Mouse (Mus musculus) intestine, embryonic 15.5 days (tissue): ENCODE results near the gene Btbd3. TPM values are rescaled to one million over a fixed set of nuclear protein-coding genes. Genes with fewer than 3 reads are reported as not detected.

Experiments
- ATAC-seq: fragments of 200-750 bp; cut with Nextera tagmentation; 2 replicates; pipeline ENCODE4 v1.8.0; 2017; ENCODE audit warnings: moderate TSS enrichment, moderate library complexity
- H3K27ac ChIP-seq: fragments of 300-500 bp; sonication (generic); 2 replicates; pipeline ENCODE4 v1.5.1; 2015; ENCODE audit warnings: mild to moderate bottlenecking, inconsistent platforms
- H3K27me3 ChIP-seq: fragments of 300-500 bp; sonication (generic); replicated peaks from 2 replicates; pipeline ENCODE4 v1.6.1; 2015; ENCODE audit warnings: inconsistent platforms
- H3K36me3 ChIP-seq: fragments of 300-500 bp; sonication (generic); 2 replicates; pipeline ENCODE4 v1.6.1; 2015; ENCODE audit warnings: inconsistent platforms
- H3K4me1 ChIP-seq: fragments of 300-500 bp; sonication (generic); replicated peaks from 2 replicates; pipeline ENCODE4 v1.6.1; 2015; ENCODE audit warnings: inconsistent platforms
- H3K4me2 ChIP-seq: fragments of 300-500 bp; sonication (generic); replicated peaks from 2 replicates; pipeline ENCODE4 v1.6.1; 2015; ENCODE audit warnings: mild to moderate bottlenecking, inconsistent platforms
- H3K4me3 ChIP-seq: fragments of 300-500 bp; sonication (generic); replicated peaks from 2 replicates; pipeline ENCODE4 v1.5.1; 2015; ENCODE audit warnings: inconsistent platforms
- H3K9ac ChIP-seq: fragments of 300-500 bp; sonication (generic); 2 replicates; pipeline ENCODE4 v1.6.1; 2015; ENCODE audit warnings: inconsistent platforms
- H3K9me3 ChIP-seq: fragments of 300-500 bp; sonication (generic); 2 replicates; pipeline ENCODE4 v1.6.1; 2016; ENCODE audit warnings: inconsistent platforms
- WGBS: fragments of 180-500 bp; shearing (Covaris S2); methylation state at CpG from one replicate; pipeline ENCODE4 v1.1.7; 2015; 5-methylcytosine and 5-hydroxymethylcytosine counted together
- polyA plus RNA-seq: library from polyadenylated mRNA; unstranded; fragments of >200 nt; fragmentation: Nextera tagmentation; extraction: Ambion mirVana; gene quantifications from 2 replicates; pipeline ENCODE4 v1.2.1, GENCODE M21; 2015

Btbd3 gene
- polyA plus RNA-seq, 1 experiment from 2014 or later: 21.6 TPM

DNA sequence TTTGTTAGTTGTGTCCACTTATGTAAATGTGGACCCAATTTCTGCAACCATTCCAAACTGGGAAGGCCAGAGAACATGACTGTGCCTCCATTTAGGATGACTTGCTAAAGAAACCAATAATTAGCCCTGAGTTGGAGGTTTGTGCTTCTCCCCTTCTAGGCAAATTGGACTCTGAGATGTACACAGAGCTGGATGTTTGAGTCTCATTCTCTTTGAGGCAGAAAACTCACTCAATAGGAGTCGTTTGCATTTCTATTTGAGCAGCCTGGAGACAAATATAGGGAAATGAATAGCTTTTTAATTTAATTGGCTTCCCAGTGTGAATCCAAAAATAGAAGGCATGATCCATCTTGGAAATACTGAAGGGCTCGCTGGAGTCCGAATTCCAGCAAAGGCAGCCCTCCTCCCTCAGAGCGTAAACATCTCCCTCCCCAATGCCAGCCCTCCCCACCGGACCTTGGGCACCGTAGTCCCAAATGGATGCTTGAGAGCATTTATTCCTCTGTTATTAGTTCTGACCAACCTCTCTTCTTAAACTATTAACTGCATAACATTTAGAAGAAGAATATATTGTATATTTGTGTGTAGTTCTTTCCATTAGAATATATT lies 81.6 kb downstream of the Btbd3 start:
- Histone ChIP-seq H3K4me3 (no peak overlapping the region), H3K27me3 (no peaks in the 10 kb centered on the region), H3K4me2 (no peak overlapping the region), H3K9me3 (no peaks in the 10 kb centered on the region), H3K27ac (no peak overlapping the region), H3K36me3 (no peaks in the 10 kb centered on the region), H3K4me1 (no peaks in the 10 kb centered on the region), H3K9ac (no peak overlapping the region)
- WGBS: 71% methylated on average over 6 of the region's 6 CpGs
- no peak for ATAC-seq

GRCm38 (mm10) chr2:138338524-138338923 lies 82.2 kb downstream of the Btbd3 start:
- Histone ChIP-seq H3K4me3 (no peak overlapping the region), H3K27me3 (no peaks in the 10 kb centered on the region), H3K9me3 (no peaks in the 10 kb centered on the region), H3K27ac (no peak overlapping the region), H3K4me1 (no peaks in the 10 kb centered on the region), H3K4me2 (no peak overlapping the region), H3K9ac (no peak overlapping the region), H3K36me3 (no peaks in the 10 kb centered on the region)
- ATAC-seq: no peak
- 56% methylated on average over 1 of the region's 1 CpGs for WGBS

GRCm38 (mm10) chr2:138355366-138355765 lies 99.0 kb downstream of the Btbd3 start:
- 77% methylated on average over 3 of the region's 3 CpGs for WGBS
- Histone ChIP-seq H3K27me3 (no peaks in the 10 kb centered on the region), H3K4me1 (no peaks in the 10 kb centered on the region), H3K4me2 (no peak overlapping the region), H3K9ac (no peak overlapping the region), H3K36me3 (no peaks in the 10 kb centered on the region), H3K27ac (no peak overlapping the region), H3K9me3 (no peaks in the 10 kb centered on the region), H3K4me3 (no peak overlapping the region)
- no peak for ATAC-seq

DNA sequence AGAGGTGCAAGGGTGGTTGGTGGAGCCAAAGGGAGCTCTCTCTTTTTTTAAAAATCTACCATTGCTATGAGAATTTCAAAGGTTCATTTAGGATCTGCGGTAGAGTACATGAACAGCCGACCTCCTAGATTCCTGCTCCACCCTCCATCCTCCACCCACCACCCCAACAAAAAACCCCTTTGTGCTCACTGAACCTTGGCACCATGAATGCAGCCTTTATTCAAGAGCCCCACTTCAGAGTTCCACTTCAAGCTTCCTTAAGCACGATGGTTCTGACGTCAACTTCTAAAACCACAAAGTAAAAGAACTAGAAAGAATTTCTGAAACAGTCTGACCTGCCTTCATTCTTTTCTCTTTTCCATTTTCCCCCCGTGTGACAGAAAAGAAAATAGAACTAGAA lies 106.1 kb downstream of the Btbd3 start:
- Histone ChIP-seq H3K4me3 (no peak overlapping the region), H3K36me3 (no peaks in the 10 kb centered on the region), H3K27me3 (no peaks in the 10 kb centered on the region), H3K4me2 (no peak overlapping the region), H3K27ac (no peak overlapping the region), H3K9ac (no peak overlapping the region), H3K4me1 (no peaks in the 10 kb centered on the region), H3K9me3 (no peaks in the 10 kb centered on the region)
- no peak for ATAC-seq
- 71% methylated on average over 5 of the region's 5 CpGs for WGBS

DNA sequence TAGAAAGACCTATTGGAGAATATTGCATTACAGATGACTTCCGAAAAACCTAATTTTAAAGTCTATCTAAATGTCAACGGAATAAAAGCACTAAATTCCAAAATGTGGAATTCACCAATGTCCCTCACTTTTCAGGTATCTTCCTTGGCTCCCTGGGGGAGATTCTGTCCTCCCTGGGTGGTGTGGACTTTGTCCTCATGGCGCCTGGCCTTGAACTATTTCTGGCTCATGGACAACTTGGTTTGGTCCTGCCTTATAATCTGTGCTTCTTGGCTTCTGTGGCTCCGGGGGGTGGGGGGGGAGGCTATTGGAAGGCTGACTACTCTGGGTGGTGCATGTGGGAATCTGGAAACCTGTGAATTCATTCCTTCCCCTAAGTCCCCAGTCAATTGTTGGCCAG lies 109.0 kb downstream of the Btbd3 start:
- Histone ChIP-seq H3K27me3 (no peaks in the 10 kb centered on the region), H3K9me3 (no peaks in the 10 kb centered on the region), H3K4me1 (no peaks in the 10 kb centered on the region), H3K27ac (no peak overlapping the region), H3K9ac (no peak overlapping the region), H3K4me2 (no peak overlapping the region), H3K4me3 (no peak overlapping the region), H3K36me3 (no peaks in the 10 kb centered on the region)
- ATAC-seq: no peak
- 90% methylated on average over 4 of the region's 4 CpGs for WGBS

GRCm38 (mm10) chr2:138374556-138374955 lies 118.2 kb downstream of the Btbd3 start:
- H3K4me1 ChIP-seq: no peaks in the 10 kb centered on the region
- no peak overlapping the region for H3K9ac ChIP-seq
- no peaks in the 10 kb centered on the region for H3K36me3 ChIP-seq
- no peak overlapping the region for H3K4me2 ChIP-seq
- H3K27ac ChIP-seq: no peak overlapping the region
- ATAC-seq: no peak
- WGBS: 91% methylated on average over 5 of the region's 5 CpGs
- H3K27me3 ChIP-seq: no peaks in the 10 kb centered on the region
- no peak overlapping the region for H3K4me3 ChIP-seq
- H3K9me3 ChIP-seq: no peaks in the 10 kb centered on the region

DNA sequence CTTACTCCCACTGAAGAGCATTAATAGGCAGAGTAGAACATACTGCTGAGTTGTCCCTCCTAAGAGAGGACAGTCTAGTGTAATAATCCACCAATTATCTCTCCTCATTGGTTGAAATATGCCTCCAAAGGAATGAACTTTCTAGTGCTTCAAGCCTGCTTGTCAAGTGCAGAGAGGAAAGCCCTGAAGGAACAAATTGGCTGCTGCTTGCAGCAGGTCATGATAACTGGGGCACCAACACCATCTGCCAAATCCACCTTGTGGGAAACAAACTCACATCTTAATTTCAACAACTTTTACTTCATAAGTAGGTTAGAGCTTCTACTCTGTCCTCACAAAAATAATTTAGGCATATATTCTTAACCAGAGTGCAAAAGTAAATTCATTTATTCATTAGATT lies 122.5 kb downstream of the Btbd3 start:
- Histone ChIP-seq H3K27ac (no peak overlapping the region), H3K36me3 (no peaks in the 10 kb centered on the region), H3K9me3 (no peaks in the 10 kb centered on the region), H3K4me2 (no peak overlapping the region), H3K27me3 (no peaks in the 10 kb centered on the region), H3K4me1 (no peaks in the 10 kb centered on the region), H3K9ac (no peak overlapping the region), H3K4me3 (no peak overlapping the region)
- no peak for ATAC-seq

DNA sequence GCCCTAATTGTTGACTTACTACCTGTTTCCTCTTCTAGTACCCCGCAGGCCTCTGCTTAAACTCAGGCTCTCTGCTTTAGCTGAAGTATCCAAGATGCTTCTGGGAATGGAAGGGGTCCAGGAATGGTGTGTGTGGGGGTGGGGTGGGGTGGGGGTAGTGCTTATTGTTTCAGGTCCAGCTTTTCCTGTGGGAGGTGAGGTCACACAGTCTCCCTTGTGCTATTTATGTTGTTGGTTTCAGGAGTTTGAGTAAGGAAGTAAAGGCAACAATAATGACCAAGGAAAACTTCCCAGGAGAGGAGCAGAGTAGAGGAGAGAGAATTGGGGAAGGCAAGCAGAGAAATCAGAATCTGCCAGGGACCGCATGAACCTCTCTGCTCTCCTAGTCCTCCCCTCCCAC lies 128.4 kb downstream of the Btbd3 start:
- 56% methylated on average over 2 of the region's 2 CpGs for WGBS
- Histone ChIP-seq H3K4me2 (no peak overlapping the region), H3K4me1 (no peaks in the 10 kb centered on the region), H3K4me3 (no peak overlapping the region), H3K27ac (no peak overlapping the region), H3K9ac (no peak overlapping the region), H3K27me3 (no peaks in the 10 kb centered on the region), H3K9me3 (no peaks in the 10 kb centered on the region), H3K36me3 (no peaks in the 10 kb centered on the region)
- ATAC-seq: no peak

DNA sequence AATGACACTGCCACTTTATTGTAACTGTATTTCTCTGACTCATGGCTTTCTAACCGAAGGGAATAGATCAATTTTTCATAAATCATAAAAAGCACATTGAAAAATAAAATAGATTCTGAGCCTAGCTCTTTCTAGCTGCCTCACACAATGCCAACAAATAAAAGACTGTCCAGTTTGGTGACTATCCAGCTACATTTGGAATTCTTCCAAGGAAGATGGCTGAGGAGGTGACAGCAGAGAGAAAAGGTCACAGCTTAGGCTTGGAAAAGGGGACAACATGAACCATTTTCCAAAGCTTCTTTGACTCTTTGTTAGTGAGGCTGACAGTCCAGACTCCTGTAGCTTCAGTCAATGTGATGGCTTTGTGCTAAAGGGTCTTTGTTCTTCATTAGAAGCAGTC lies 132.2 kb downstream of the Btbd3 start:
- WGBS: 75% methylated on average over 1 of the region's 1 CpGs
- H3K9me3 ChIP-seq: no peaks in the 10 kb centered on the region

GRCm38 (mm10) chr2:138403046-138403445 lies 146.7 kb downstream of the Btbd3 start:
- Histone ChIP-seq H3K4me2 (no peak overlapping the region), H3K36me3 (no peaks in the 10 kb centered on the region), H3K9ac (no peak overlapping the region), H3K4me1 (no peaks in the 10 kb centered on the region), H3K27me3 (no peaks in the 10 kb centered on the region), H3K9me3 (no peaks in the 10 kb centered on the region), H3K27ac (no peak overlapping the region), H3K4me3 (no peak overlapping the region)
- 70% methylated on average over 5 of the region's 5 CpGs for WGBS
- no peak for ATAC-seq

More for the DNA sequence above, 132.2 kb downstream of the Btbd3 start:
- H3K4me3 ChIP-seq: no peak overlapping the region
- no peak for ATAC-seq
- no peaks in the 10 kb centered on the region for H3K27me3 ChIP-seq
- no peak overlapping the region for H3K4me2 ChIP-seq
- H3K36me3 ChIP-seq: no peaks in the 10 kb centered on the region
- H3K27ac ChIP-seq: no peak overlapping the region
- no peaks in the 10 kb centered on the region for H3K4me1 ChIP-seq
- no peak overlapping the region for H3K9ac ChIP-seq

- Histone ChIP-seq H3K4me2 (no peak overlapping the region), H3K36me3 (no peaks in the 10 kb centered on the region), H3K27ac (no peak overlapping the region), H3K9ac (no peak overlapping the region), H3K27me3 (no peaks in the 10 kb centered on the region), H3K4me3 (no peak overlapping the region), H3K4me1 (no peaks in the 10 kb centered on the region), H3K9me3 (no peaks in the 10 kb centered on the region)
- 38% methylated on average over 4 of the region's 4 CpGs for WGBS
- no peak for ATAC-seq
Observed at GRCm38 (mm10) chr2:138405753-138406528, 149.6 kb downstream of the Btbd3 start.

GRCm38 (mm10) chr2:138406703-138407102 lies 150.3 kb downstream of the Btbd3 start:
- no peaks in the 10 kb centered on the region for H3K4me1 ChIP-seq
- no peak overlapping the region for H3K27ac ChIP-seq
- no peaks in the 10 kb centered on the region for H3K27me3 ChIP-seq
- no peak overlapping the region for H3K4me3 ChIP-seq
- no peak overlapping the region for H3K9ac ChIP-seq
- ATAC-seq: no peak
- H3K4me2 ChIP-seq: no peak overlapping the region
- no peaks in the 10 kb centered on the region for H3K9me3 ChIP-seq
- H3K36me3 ChIP-seq: no peaks in the 10 kb centered on the region

DNA sequence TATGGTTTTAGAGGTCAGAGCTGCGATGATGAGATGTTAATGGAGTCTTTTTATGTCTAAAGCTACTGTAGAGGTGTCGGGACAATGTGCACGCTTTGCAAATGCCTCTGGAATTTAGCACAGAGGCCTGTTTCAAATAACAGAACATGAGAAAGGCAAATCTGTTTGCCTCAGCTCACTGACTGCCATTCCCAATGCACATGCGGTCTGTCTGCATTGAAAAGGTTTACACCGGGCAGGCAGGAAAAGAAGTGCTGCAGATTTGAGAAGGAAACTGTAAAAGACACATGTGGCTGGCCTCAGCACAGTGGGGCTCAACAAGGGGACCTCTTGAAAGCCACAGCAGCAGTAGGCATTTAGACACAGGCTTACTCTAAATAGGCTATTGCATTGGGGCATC lies 156.2 kb downstream of the Btbd3 start:
- Histone ChIP-seq H3K36me3 (no peaks in the 10 kb centered on the region), H3K9me3 (no peaks in the 10 kb centered on the region), H3K27ac (no peak overlapping the region), H3K4me2 (no peak overlapping the region), H3K9ac (no peak overlapping the region), H3K4me3 (no peak overlapping the region), H3K27me3 (no peaks in the 10 kb centered on the region), H3K4me1 (no peaks in the 10 kb centered on the region)
- 39% methylated on average over 5 of the region's 5 CpGs for WGBS
- ATAC-seq: no peak
